Mouse (Mus musculus): ENCODE data around the gene Tuft1. TPM values are rescaled to one million over a fixed set of nuclear protein-coding genes. Genes with fewer than 3 reads are reported as not detected.
A peak's percentile ranks its signal among the peaks of the same experiment; 100 is the strongest.
"Not testable (repeated sequence)": the region's sequence is repeated elsewhere in the genome, so short reads cannot be mapped to it uniquely, and the experiment has no call there.

The Tuft1 gene
- 5.2 and 5.6 TPM in 2 replicates for polyA plus RNA-seq (2014; fragmentation: Nextera tagmentation; extraction: Ambion mirVana)

DNA sequence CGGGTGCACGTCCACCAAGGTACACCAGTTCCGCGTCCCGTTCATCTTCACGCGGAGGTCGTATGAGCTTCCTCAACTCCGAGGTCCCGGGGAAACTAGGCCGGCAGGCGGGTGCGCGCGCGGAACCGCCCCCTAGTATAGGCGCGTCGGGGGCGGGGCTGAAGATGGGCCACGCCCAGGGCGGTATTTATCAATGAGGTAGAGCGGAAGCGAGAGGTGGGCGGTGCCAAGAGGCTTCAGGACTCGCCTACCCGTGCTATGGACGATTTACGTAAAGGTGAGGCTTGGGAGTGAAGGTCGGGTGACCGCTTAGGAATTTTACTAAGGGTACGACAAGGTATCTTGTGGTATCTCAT, at the start of gene Tuft1:
Tuft1 (minus strand) TSS at position 133 of the 356 bp plus-strand sequence.
- not testable (repeated sequence) for H3K36me3 ChIP-seq (ENCODE audit: control insufficient read depth, insufficient read depth, low read length); DNase-seq; H3K9ac ChIP-seq (replicated peaks; ENCODE audit: low read length); H3K4me1 ChIP-seq (ENCODE audit: control insufficient read depth, insufficient read depth, low read length); H3K9me3 ChIP-seq (ENCODE audit: control insufficient read depth, low read length); H3K27ac ChIP-seq (replicated peaks; ENCODE audit: low read depth, low read length); H3K27me3 ChIP-seq (ENCODE audit: control insufficient read depth, insufficient read depth, low read length)
- peak within 1 kb of the TSS; percentile 30 for H3K4me3 ChIP-seq (replicated peaks; ENCODE audit: low read depth, low read length)
- peak within 1 kb of the TSS; percentile 54 for H3K4me2 ChIP-seq (ENCODE audit: low read length)
- peak; percentile 86 for ATAC-seq (ENCODE audit: low FRiP score, low TSS enrichment)
- WGBS = 0% methylated on average over 20 of the region's 33 CpGs

DNA sequence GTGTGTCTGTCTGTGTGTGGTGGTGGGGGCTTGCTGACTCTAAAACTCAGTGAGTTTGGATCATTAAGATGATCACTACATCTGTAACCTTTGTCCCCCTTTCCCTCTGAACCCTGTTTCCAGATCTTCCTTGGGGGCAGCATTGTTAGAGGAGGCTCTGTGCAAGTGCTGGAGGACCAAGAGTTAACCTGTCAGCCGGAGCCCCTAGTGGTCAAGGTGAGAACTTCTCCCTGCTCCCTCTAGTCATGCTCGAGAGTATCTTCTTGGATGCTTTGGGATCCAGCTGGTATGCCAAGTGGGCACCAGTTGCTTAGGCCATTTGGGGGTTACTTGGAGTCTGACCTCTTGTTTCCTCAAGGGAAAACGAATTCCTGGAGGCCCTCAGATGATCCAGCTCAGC, 44.7 kb upstream of the Tuft1 start:
- H3K4me3 ChIP-seq (replicated peaks; ENCODE audit: low read depth, low read length); H3K27me3 ChIP-seq (ENCODE audit: control insufficient read depth, insufficient read depth, low read length); H3K9ac ChIP-seq (replicated peaks; ENCODE audit: low read length); DNase-seq; H3K36me3 ChIP-seq (ENCODE audit: control insufficient read depth, insufficient read depth, low read length); H3K4me1 ChIP-seq (ENCODE audit: control insufficient read depth, insufficient read depth, low read length); H3K9me3 ChIP-seq (ENCODE audit: control insufficient read depth, low read length); ATAC-seq (ENCODE audit: low FRiP score, low TSS enrichment); H3K27ac ChIP-seq (replicated peaks; ENCODE audit: low read depth, low read length); H3K4me2 ChIP-seq (ENCODE audit: low read length): not testable (repeated sequence)
- WGBS = 29% methylated on average over 2 of the region's 3 CpGs

DNA sequence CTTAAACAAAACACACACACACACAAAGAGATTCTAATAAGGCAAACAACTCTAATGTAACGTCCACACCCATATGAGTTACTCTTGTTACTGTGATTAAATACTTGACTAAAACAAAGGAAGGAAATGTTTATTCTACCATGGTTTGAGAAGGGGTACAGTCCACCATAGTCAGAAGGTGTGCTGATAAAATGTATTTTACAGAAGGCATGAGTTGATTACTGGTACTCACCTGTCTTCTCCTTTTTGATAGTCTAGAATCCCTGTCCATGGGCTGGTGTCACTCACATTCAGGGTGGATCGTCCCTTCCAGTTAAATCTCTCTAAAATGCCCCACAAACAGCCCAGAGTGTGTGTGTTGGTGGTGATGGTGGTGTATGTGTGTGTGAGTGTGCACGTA, 44.2 kb upstream of the Tuft1 start:
- no peak overlapping the region for H3K27ac ChIP-seq (replicated peaks; ENCODE audit: low read depth, low read length)
- H3K27me3 ChIP-seq (ENCODE audit: control insufficient read depth, insufficient read depth, low read length) = no peaks in the 10 kb centered on the region
- no peaks in the 10 kb centered on the region for H3K36me3 ChIP-seq (ENCODE audit: control insufficient read depth, insufficient read depth, low read length)
- H3K9ac ChIP-seq (replicated peaks; ENCODE audit: low read length) = no peak overlapping the region
- H3K4me3 ChIP-seq (replicated peaks; ENCODE audit: low read depth, low read length) = no peak overlapping the region
- H3K9me3 ChIP-seq (ENCODE audit: control insufficient read depth, low read length) = no peaks in the 10 kb centered on the region
- 87% methylated on average over 3 of the region's 3 CpGs for WGBS
- ATAC-seq (ENCODE audit: low FRiP score, low TSS enrichment) (no peak), DNase-seq (no peak)
- no peaks in the 10 kb centered on the region for H3K4me1 ChIP-seq (ENCODE audit: control insufficient read depth, insufficient read depth, low read length)
- H3K4me2 ChIP-seq (ENCODE audit: low read length) = no peak overlapping the region

DNA sequence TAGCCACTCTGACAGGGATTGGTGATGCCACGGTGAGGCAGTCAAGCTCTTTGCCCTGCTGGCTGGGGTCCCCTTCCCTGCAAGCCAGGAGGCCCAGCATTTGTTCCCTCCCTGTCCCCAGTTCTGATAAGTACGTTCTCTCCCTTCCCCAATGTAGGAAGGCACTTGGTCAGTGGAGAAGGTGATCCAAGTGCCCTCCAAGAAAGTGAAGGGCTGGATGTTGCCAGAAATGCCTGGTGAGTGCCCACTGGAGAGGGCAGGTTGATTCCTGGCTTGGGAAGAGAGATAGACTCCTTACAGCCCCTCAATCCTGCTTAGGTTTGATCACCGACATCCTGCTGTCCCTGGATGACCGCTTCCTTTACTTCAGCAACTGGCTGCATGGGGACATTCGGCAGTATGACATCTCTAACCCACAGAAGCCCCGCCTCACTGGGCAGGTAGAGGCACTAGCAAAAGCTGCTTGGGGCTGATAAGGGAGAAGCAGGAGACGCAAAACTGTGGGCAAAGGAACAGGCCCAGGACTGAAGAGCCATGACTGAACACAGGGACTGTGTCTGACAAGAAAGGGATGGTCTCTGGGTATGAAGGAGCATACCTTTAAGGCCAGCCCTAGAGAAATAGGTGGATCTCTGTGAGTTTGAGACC, 43.6 kb upstream of the Tuft1 start:
- WGBS = 88% methylated on average over 7 of the region's 7 CpGs
- H3K9me3 ChIP-seq (ENCODE audit: control insufficient read depth, low read length); ATAC-seq (ENCODE audit: low FRiP score, low TSS enrichment); H3K27me3 ChIP-seq (ENCODE audit: control insufficient read depth, insufficient read depth, low read length); DNase-seq; H3K4me1 ChIP-seq (ENCODE audit: control insufficient read depth, insufficient read depth, low read length); H3K9ac ChIP-seq (replicated peaks; ENCODE audit: low read length); H3K4me2 ChIP-seq (ENCODE audit: low read length); H3K36me3 ChIP-seq (ENCODE audit: control insufficient read depth, insufficient read depth, low read length); H3K27ac ChIP-seq (replicated peaks; ENCODE audit: low read depth, low read length); H3K4me3 ChIP-seq (replicated peaks; ENCODE audit: low read depth, low read length): not testable (repeated sequence)

DNA sequence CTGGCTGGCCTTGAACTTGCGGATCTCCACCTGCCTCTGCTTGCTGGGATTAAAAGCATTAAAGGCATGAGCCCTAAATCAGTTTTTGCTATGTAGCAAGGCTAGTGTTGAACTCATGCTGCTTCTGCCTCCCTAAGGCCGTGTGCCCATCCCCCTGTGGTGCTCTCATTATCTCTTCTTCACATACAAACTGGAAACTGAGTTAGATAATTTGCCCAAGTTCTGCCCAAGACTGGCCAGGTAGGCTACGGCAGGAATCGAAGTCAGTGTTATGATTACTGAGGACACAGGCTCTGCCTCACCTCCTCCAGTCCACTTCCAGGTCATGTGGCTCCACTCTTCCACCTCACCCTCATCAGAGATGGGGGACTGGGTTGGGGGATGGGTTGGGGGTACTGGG, 37.6 kb upstream of the Tuft1 start:
- ATAC-seq (ENCODE audit: low FRiP score, low TSS enrichment); DNase-seq; H3K36me3 ChIP-seq (ENCODE audit: control insufficient read depth, insufficient read depth, low read length); H3K4me2 ChIP-seq (ENCODE audit: low read length); H3K9me3 ChIP-seq (ENCODE audit: control insufficient read depth, low read length); H3K4me3 ChIP-seq (replicated peaks; ENCODE audit: low read depth, low read length); H3K27me3 ChIP-seq (ENCODE audit: control insufficient read depth, insufficient read depth, low read length); H3K27ac ChIP-seq (replicated peaks; ENCODE audit: low read depth, low read length); H3K9ac ChIP-seq (replicated peaks; ENCODE audit: low read length); H3K4me1 ChIP-seq (ENCODE audit: control insufficient read depth, insufficient read depth, low read length): not testable (repeated sequence)
- 94% methylated on average over 4 of the region's 4 CpGs for WGBS

DNA sequence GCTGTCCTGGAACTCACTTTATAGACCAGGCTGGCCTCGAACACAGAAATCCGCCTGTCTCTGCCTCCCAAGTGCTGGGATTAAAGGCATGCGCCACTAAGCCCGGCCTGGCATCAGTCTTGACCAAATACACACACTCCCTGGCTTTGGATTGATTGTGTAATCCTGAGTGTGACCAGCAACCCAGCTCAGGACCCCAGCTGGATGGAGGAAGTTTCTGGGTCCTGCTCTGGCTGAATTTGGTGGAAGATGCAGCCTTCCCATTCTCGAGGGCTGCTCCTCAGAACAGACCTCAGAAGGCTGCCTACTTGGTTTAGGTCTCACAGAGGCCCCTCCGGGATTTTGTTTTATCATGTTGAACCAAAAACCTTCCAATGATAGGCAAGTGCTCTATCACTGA, 36.9 kb upstream of the Tuft1 start:
- not testable (repeated sequence) for DNase-seq; H3K4me1 ChIP-seq (ENCODE audit: control insufficient read depth, insufficient read depth, low read length); H3K27ac ChIP-seq (replicated peaks; ENCODE audit: low read depth, low read length); H3K9me3 ChIP-seq (ENCODE audit: control insufficient read depth, low read length); ATAC-seq (ENCODE audit: low FRiP score, low TSS enrichment); H3K9ac ChIP-seq (replicated peaks; ENCODE audit: low read length); H3K4me3 ChIP-seq (replicated peaks; ENCODE audit: low read depth, low read length); H3K4me2 ChIP-seq (ENCODE audit: low read length); H3K36me3 ChIP-seq (ENCODE audit: control insufficient read depth, insufficient read depth, low read length); H3K27me3 ChIP-seq (ENCODE audit: control insufficient read depth, insufficient read depth, low read length)
- WGBS = 83% methylated on average over 6 of the region's 6 CpGs

DNA sequence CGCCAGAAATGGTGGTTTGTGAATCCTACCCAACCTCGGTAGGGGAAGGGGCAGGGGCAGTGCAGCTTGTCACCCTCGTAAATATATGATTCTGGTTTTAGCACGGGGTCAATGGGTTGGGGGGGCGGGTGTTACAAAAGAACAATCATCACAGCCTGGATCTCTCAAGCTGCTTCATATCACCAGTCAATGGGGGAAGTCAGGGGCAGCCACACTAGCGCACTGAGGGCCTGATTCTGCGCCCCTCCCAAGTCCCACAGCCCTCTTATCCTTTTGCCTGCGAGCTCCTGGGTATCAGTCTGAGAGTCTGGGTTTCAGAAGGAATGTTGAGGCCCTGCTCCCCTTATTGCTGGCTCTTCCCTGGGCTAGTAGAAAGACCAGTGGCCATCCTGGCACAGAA, 35.2 kb upstream of the Tuft1 start:
- not testable (repeated sequence) for H3K27me3 ChIP-seq (ENCODE audit: control insufficient read depth, insufficient read depth, low read length); H3K27ac ChIP-seq (replicated peaks; ENCODE audit: low read depth, low read length); H3K9me3 ChIP-seq (ENCODE audit: control insufficient read depth, low read length); H3K9ac ChIP-seq (replicated peaks; ENCODE audit: low read length); DNase-seq; H3K4me1 ChIP-seq (ENCODE audit: control insufficient read depth, insufficient read depth, low read length); H3K36me3 ChIP-seq (ENCODE audit: control insufficient read depth, insufficient read depth, low read length); H3K4me3 ChIP-seq (replicated peaks; ENCODE audit: low read depth, low read length); H3K4me2 ChIP-seq (ENCODE audit: low read length); ATAC-seq (ENCODE audit: low FRiP score, low TSS enrichment)
- WGBS = 70% methylated on average over 5 of the region's 8 CpGs

DNA sequence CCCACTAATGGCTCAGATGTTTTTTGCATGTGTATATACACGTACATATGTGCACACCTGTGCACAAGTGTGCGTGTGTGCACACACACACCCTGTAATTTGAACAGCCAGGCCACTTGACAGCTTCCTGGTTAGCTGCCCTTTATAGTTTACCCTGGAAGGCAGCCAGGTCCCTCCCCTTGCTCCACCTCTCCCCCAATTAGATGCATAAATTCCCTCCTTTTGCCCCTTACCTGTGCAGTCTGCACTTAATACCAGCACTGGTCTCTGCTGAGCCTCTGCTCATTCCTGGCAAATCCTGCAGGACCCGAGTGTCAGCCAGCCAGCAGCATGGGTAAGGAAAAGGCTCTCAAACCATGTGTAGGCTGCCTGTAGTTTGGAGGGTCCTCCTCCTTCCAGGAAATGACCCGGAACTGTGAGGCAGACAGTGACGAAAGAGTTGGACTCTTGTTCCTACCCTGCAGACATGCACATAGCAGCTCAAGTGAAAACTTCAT, 34.7 kb upstream of the Tuft1 start, which contains the start of gene Selenbp2:
Selenbp2 (plus strand) TSS at position 228 of the 497 bp plus-strand sequence.
- no peaks in the 10 kb centered on the region for H3K4me1 ChIP-seq (ENCODE audit: control insufficient read depth, insufficient read depth, low read length)
- 81% methylated on average over 5 of the region's 5 CpGs for WGBS
- no peak within 1 kb of the TSS for H3K27ac ChIP-seq (replicated peaks; ENCODE audit: low read depth, low read length)
- H3K4me3 ChIP-seq (replicated peaks; ENCODE audit: low read depth, low read length) = no peak within 1 kb of the TSS
- no peak for DNase-seq
- H3K27me3 ChIP-seq (ENCODE audit: control insufficient read depth, insufficient read depth, low read length) = no peaks in the 10 kb centered on the region
- H3K9me3 ChIP-seq (ENCODE audit: control insufficient read depth, low read length) = no peaks in the 10 kb centered on the region
- no peak within 1 kb of the TSS for H3K9ac ChIP-seq (replicated peaks; ENCODE audit: low read length)
- no peaks in the 10 kb centered on the region for H3K36me3 ChIP-seq (ENCODE audit: control insufficient read depth, insufficient read depth, low read length)
- H3K4me2 ChIP-seq (ENCODE audit: low read length) = no peak within 1 kb of the TSS
- ATAC-seq (ENCODE audit: low FRiP score, low TSS enrichment) = no peak

DNA sequence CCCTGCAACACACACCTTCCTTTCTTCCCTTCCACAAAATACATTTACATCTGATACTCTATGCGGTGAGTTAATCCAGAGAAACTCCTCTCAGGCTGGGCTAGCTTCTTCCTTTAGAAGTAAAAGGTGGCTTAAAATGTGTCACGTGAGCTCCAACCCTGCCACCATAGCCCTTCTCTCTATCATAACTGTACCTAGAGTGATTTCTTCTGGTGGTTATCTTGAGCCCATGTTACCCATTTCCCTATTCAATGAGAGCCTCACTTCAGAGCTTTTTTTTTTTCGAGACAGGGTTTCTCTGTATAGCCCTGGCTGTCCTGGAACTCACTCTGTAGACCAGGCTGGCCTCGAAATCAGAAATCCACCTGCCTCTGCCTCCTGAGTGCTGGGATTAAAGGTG, 33.0 kb upstream of the Tuft1 start:
- not testable (repeated sequence) for H3K9me3 ChIP-seq (ENCODE audit: control insufficient read depth, low read length); H3K27ac ChIP-seq (replicated peaks; ENCODE audit: low read depth, low read length); ATAC-seq (ENCODE audit: low FRiP score, low TSS enrichment); H3K27me3 ChIP-seq (ENCODE audit: control insufficient read depth, insufficient read depth, low read length); DNase-seq; H3K4me2 ChIP-seq (ENCODE audit: low read length); H3K9ac ChIP-seq (replicated peaks; ENCODE audit: low read length); H3K36me3 ChIP-seq (ENCODE audit: control insufficient read depth, insufficient read depth, low read length); H3K4me3 ChIP-seq (replicated peaks; ENCODE audit: low read depth, low read length); H3K4me1 ChIP-seq (ENCODE audit: control insufficient read depth, insufficient read depth, low read length)
- WGBS = 91% methylated on average over 4 of the region's 4 CpGs
